Mouse (Mus musculus) common myeloid progenitor, adult 5-6 weeks (primary cell): ENCODE data around the gene Preb. TPM values are rescaled to one million over a fixed set of nuclear protein-coding genes. Genes with fewer than 3 reads are reported as not detected.

Source experiments
- ATAC-seq: replicated peaks from 2 replicates; pipeline ENCODE4 v1.8.0; 2016; ENCODE audit warnings: low read depth, mild to moderate bottlenecking, moderate TSS enrichment, inconsistent platforms; ENCODE audit not compliant: poor library complexity, severe bottlenecking
- total RNA-seq: library from RNA; stranded (forward); fragments of 200-1000, 187-1606 nt; gene quantifications from 2 replicates; pipeline ENCODE4 v1.2.3, GENCODE M21; 2017

Preb gene
- total RNA-seq, result 23.0 and 48.0 TPM in 2 replicates

- ATAC-seq, result peak; percentile 88
These were observed at the start of gene Preb for GRCm38 (mm10) chr5:30959966-30960501. Gene Preb, minus strand, starts transcription at chr5:30960361.

GRCm38 (mm10) chr5:31004184-31004583 lies 44.0 kb upstream of the Preb start:
- ATAC-seq, result peak; percentile 92

- no peak for ATAC-seq
These were observed 41.4 kb upstream of the Preb start for GRCm38 (mm10) chr5:31001560-31001959.

DNA sequence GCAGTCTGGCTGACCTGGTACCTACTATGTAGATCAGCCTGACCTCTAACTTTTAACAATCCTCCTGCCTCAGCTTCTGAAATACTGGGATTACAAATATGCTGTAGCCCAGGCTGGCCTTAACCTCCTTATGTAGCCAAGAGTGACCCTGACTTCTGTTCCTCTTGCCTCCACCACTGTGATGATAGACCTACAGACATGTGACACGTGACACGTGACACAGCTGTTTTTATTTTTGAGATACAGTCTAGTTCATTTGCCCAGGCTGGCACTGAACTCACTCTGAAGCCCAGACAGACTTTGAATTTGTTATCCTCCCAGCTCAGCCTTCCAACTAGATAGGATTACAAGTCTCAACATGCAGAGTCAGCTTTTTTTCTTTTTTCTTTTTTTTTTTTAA lies 40.8 kb upstream of the Preb start:
- no peak for ATAC-seq

DNA sequence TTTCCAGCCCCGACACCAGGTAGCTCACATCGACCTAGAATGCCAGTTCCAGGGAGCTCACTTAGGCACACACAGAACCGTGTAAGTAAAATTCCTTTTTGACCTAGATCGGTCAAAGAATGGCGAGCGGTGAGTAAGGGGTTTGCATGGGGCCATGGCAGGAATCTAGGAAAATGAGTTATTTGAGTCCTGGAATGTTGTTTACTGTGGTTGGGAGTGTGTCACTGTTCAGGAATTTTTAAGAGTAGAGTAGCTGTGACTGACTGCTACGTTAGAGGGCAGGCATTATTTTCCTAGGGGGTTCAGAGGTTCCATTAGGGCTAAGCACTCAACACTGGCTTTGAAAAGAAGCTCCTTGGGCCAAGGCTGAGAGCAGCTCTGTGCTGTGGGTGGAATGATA lies 40.0 kb upstream of the Preb start:
- ATAC-seq, result no peak

GRCm38 (mm10) chr5:30999324-30999723 lies 39.2 kb upstream of the Preb start:
- no peak for ATAC-seq

- peak; percentile 93 for ATAC-seq
These were observed 38.1 kb upstream of the Preb start for GRCm38 (mm10) chr5:30998306-30998705.

- no peak for ATAC-seq
These were observed 34.9 kb upstream of the Preb start for GRCm38 (mm10) chr5:30994910-30995635.

- no peak for ATAC-seq
These were observed 33.9 kb upstream of the Preb start for GRCm38 (mm10) chr5:30994074-30994473.

GRCm38 (mm10) chr5:30992980-30993676 lies 33.0 kb upstream of the Preb start:
- ATAC-seq, result no peak

- ATAC-seq, result no peak
These were observed 22.2 kb upstream of the Preb start for GRCm38 (mm10) chr5:30982357-30982756.

DNA sequence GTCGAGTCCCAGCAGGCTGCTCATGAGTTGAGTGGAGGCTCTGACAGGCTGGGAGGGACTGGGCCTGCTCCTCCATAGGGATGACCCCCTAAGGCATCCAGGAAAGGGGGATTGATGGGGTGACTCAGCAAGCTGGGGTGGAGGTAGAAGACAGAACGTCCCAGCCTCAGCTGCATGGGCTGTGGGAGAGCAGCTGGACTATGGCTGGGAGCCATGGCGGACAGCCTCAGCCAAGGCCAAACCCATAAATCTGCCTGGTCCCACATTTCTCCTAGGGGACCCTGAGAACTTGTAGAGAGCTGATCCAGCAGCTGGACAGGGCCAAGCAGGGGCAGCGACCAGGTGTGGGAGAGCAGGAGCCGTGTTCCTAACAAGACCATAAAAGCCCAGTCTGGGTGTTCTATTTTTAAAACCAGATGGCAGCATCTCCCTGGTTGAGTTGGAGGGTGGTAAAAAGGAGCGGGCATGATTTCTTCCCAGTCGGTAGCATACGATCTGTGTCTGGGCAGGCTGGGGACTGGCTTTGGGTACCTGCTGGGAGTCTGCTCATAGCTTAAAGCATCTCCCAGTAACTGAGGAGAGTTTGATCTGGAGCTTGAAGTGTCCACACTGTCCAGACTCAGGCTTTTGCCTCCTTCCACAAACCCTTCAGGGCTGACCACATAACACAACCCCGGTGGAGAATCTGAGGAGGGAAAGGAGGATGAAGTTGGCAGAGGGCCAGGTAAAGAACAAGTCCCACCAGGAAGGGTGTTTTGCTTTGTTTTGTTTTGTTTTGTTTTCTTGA lies 14.9 kb upstream of the Preb start:
- ATAC-seq, result no peak

DNA sequence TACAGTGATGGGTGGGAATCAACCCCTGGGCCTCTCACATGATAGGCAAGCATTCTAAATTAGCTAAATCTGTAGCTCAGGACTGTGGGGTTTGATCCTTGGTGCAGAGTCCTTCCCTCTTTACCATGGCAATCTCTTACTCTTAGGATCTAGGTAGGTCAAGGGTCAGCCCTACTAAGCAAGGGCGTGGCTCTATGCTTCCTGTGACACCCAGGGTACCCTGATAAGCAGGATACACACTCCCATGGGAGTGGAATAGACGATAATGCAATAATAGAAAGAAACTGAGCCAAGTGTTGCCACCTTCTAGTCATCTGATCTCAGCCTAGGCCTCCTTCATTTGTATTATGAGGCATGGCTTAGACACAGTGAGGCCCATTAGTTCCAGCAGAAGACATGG lies 9.3 kb upstream of the Preb start:
- no peak for ATAC-seq

- ATAC-seq, result no peak
These were observed 8.3 kb upstream of the Preb start, which contains the start of gene Tcf23 for GRCm38 (mm10) chr5:30968416-30968815. Gene Tcf23, plus strand, starts transcription at chr5:30968662.

- ATAC-seq, result no peak
These were observed 6.0 kb upstream of the Preb start for GRCm38 (mm10) chr5:30966189-30966588.

GRCm38 (mm10) chr5:30963916-30964315 lies 3.8 kb upstream of the Preb start:
- ATAC-seq, result no peak

DNA sequence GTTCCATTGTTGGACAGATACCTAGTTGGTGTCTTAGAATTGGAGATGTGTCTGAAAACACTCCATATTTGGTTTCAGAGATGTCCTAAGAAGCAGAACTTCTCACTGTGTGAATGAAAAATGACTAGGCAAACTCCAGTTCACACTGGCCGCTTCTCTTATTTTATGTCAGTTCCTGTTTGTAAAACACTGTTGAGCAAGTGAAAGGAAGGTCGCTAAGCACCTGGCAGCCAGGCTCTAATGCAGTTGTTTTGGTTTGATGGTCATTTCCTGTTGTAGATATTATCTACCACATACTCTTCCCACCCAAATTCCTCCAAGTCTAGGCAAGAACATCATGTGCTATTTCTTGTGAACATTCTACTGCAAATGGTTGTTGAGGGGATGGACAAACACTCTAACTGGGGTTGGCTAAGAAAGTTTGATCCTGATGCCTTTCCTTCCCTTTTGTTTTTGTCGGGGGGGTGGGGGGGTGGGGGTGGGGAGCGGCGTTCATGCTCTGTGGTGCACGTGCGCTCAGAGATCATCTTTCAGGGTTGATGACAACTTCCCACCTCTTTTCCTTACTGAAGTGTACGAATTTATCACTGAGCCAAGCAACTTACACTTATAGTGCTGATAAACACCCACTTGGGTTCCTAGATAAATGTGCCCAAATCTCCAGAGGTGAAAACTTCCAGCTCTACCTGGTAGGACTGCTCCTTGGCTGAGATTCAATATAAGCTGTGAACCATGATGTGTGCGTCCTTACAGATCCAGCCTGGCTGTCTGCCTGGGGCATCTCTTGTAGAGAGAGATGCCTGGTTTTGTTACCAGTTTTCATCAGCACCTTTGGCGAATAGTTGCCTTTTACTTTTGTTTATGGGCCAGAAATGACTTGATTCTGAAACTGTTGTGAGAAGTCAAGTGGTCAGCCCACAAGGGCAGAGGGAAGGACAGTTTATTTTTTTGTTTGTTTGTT lies 1.7 kb upstream of the Preb start:
- ATAC-seq, result peak; percentile 70

GRCm38 (mm10) chr5:30960814-30961213 lies 653 bp upstream of the Preb start:
- ATAC-seq, result no peak

GRCm38 (mm10) chr5:30959198-30959854 lies 835 bp downstream of the Preb start:
- no peak for ATAC-seq
